Mouse (Mus musculus) hindbrain, embryonic 15.5 days (tissue): ENCODE data around the gene Msrb3. TPM values are rescaled to one million over a fixed set of nuclear protein-coding genes. Genes with fewer than 3 reads are reported as not detected.

Source experiments
- ATAC-seq: fragments of 200-750 bp; cut with Nextera tagmentation; 2 replicates; pipeline ENCODE4 v1.8.0; 2017; ENCODE audit warnings: low read depth, moderate number of reproducible peaks, moderate TSS enrichment; ENCODE audit not compliant: low FRiP score
- H3K27ac ChIP-seq: fragments of 300-500 bp; sonication (generic); replicated peaks from 2 replicates; pipeline ENCODE4 v1.5.1; 2015; ENCODE audit warnings: mild to moderate bottlenecking, inconsistent platforms
- H3K27me3 ChIP-seq: fragments of 300-500 bp; sonication (generic); 2 replicates; pipeline ENCODE4 v1.6.1; 2015; ENCODE audit warnings: control low read depth, inconsistent platforms
- H3K36me3 ChIP-seq: fragments of 300-500 bp; sonication (generic); 2 replicates; pipeline ENCODE4 v1.6.1; 2015; ENCODE audit warnings: control low read depth, inconsistent platforms
- H3K4me1 ChIP-seq: fragments of 300-500 bp; sonication (generic); replicated peaks from 2 replicates; pipeline ENCODE4 v1.6.1; 2015; ENCODE audit warnings: control low read depth, inconsistent platforms
- H3K4me2 ChIP-seq: fragments of 300-500 bp; sonication (generic); 2 replicates; pipeline ENCODE4 v1.6.1; 2015; ENCODE audit warnings: moderate library complexity, mild to moderate bottlenecking, inconsistent platforms
- H3K4me3 ChIP-seq: fragments of 300-500 bp; sonication (generic); 2 replicates; pipeline ENCODE4 v1.5.1; 2015; ENCODE audit warnings: mild to moderate bottlenecking, inconsistent platforms
- H3K9ac ChIP-seq: fragments of 300-500 bp; sonication (generic); 2 replicates; pipeline ENCODE4 v1.6.1; 2015; ENCODE audit warnings: inconsistent platforms
- H3K9me3 ChIP-seq: fragments of 300-500 bp; sonication (generic); 2 replicates; pipeline ENCODE4 v1.6.1; 2016; ENCODE audit warnings: control low read depth, inconsistent platforms
- WGBS: fragments of 180-500 bp; shearing (Covaris S2); methylation state at CpG from one replicate; pipeline ENCODE4 v1.1.7; 2015; 5-methylcytosine and 5-hydroxymethylcytosine counted together
- polyA plus RNA-seq: library from polyadenylated mRNA; unstranded; fragments of >200 nt; fragmentation: Nextera tagmentation; extraction: Ambion mirVana; gene quantifications from 2 replicates; pipeline ENCODE4 v1.2.1, GENCODE M21; 2015

Msrb3 gene
- polyA plus RNA-seq, 1 experiment from 2014 or later: 1.5 TPM

DNA sequence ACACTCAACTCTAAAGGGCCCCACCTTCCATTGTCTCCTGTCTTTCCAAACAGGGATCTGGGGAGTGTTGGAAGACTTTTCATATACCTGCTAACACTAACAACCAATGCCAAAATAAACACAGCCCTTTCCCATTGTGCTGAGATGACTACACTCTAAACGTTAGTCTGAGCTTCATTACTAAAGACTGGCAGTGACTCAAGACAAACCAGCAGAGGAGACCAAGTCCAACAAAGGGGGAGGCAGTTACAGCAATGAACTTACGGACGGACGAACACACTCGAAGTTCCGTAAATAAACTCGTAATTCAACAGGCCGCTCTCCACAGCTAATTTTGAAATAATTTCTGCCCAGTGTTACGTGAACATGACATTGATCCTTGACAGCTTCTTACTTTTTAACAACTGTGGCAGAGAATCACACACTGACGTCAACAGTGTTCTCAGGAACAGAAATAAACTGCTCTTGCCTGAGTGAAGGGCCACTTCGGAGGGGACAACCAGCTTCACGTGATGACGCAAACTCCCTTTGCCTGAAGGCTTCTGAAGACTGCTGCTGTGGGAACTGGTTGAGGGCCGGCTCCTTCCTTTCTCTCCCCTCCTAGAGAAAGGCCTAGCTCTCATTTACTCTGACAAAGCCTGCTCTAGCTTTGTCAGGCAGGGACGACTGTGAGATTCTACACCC is 16.2 kb upstream of the Msrb3 start:
- H3K4me2 ChIP-seq: no peak overlapping the region
- H3K4me1 ChIP-seq: no peaks in the 10 kb centered on the region
- H3K27me3 ChIP-seq: no peaks in the 10 kb centered on the region
- no peak overlapping the region for H3K9ac ChIP-seq
- H3K27ac ChIP-seq: no peak overlapping the region
- no peaks in the 10 kb centered on the region for H3K9me3 ChIP-seq
- no peak for ATAC-seq
- 69% methylated on average over 15 of the region's 15 CpGs for WGBS
- H3K4me3 ChIP-seq: no peak overlapping the region
- H3K36me3 ChIP-seq: no peaks in the 10 kb centered on the region

DNA sequence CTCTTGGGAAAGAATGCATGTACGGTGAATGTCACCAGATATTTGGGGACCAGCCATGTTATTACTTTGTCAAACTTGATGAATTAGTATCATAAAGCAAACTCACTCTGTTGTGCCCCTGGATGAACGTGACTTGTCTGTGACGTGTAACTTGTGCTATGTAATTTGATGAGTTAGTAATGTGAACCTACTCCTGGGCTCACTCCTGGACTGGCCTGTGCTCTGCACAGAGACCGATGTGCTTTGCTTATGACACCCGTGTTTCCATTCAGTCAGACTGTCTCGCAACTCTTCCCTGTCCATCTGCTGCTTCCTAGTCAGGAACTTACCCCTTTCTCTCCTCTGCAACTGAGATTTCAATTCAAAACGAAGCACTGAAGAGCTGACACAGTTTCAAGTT is 15.4 kb upstream of the Msrb3 start:
- no peak overlapping the region for H3K27ac ChIP-seq
- no peaks in the 10 kb centered on the region for H3K4me1 ChIP-seq
- 80% methylated on average over 7 of the region's 7 CpGs for WGBS
- H3K9ac ChIP-seq: no peak overlapping the region
- no peak overlapping the region for H3K4me3 ChIP-seq
- H3K9me3 ChIP-seq: no peaks in the 10 kb centered on the region
- no peaks in the 10 kb centered on the region for H3K36me3 ChIP-seq
- H3K27me3 ChIP-seq: no peaks in the 10 kb centered on the region
- H3K4me2 ChIP-seq: no peak overlapping the region
- ATAC-seq: no peak

GRCm38 (mm10) chr10:120913796-120914195 is 14.9 kb upstream of the Msrb3 start:
- no peaks in the 10 kb centered on the region for H3K4me1 ChIP-seq
- no peak for ATAC-seq
- WGBS: 77% methylated on average over 7 of the region's 7 CpGs
- H3K27ac ChIP-seq: no peak overlapping the region
- H3K27me3 ChIP-seq: no peaks in the 10 kb centered on the region
- H3K4me3 ChIP-seq: no peak overlapping the region
- H3K9me3 ChIP-seq: no peaks in the 10 kb centered on the region
- no peaks in the 10 kb centered on the region for H3K36me3 ChIP-seq
- no peak overlapping the region for H3K4me2 ChIP-seq
- H3K9ac ChIP-seq: no peak overlapping the region

GRCm38 (mm10) chr10:120911971-120912370 is 13.1 kb upstream of the Msrb3 start:
- Histone ChIP-seq H3K27ac (no peak overlapping the region), H3K4me1 (no peaks in the 10 kb centered on the region), H3K36me3 (no peaks in the 10 kb centered on the region), H3K9me3 (no peaks in the 10 kb centered on the region), H3K4me2 (no peak overlapping the region), H3K9ac (no peak overlapping the region), H3K27me3 (no peaks in the 10 kb centered on the region), H3K4me3 (no peak overlapping the region)
- 86% methylated on average over 4 of the region's 4 CpGs for WGBS
- ATAC-seq: no peak

GRCm38 (mm10) chr10:120908776-120909574 is 10.1 kb upstream of the Msrb3 start:
- H3K27ac ChIP-seq: no peak overlapping the region
- no peaks in the 10 kb centered on the region for H3K4me1 ChIP-seq
- no peaks in the 10 kb centered on the region for H3K27me3 ChIP-seq
- H3K9ac ChIP-seq: no peak overlapping the region
- no peak overlapping the region for H3K4me2 ChIP-seq
- no peak for ATAC-seq
- no peak overlapping the region for H3K4me3 ChIP-seq
- H3K36me3 ChIP-seq: no peaks in the 10 kb centered on the region
- WGBS: 91% methylated on average over 11 of the region's 11 CpGs
- H3K9me3 ChIP-seq: no peaks in the 10 kb centered on the region

GRCm38 (mm10) chr10:120904676-120905075 is 5.8 kb upstream of the Msrb3 start:
- no peak overlapping the region for H3K4me2 ChIP-seq
- H3K9ac ChIP-seq: no peak overlapping the region
- H3K9me3 ChIP-seq: no peaks in the 10 kb centered on the region
- H3K27ac ChIP-seq: no peak overlapping the region
- ATAC-seq: no peak
- 92% methylated on average over 10 of the region's 10 CpGs for WGBS
- H3K4me1 ChIP-seq: no peaks in the 10 kb centered on the region
- H3K27me3 ChIP-seq: no peaks in the 10 kb centered on the region
- no peaks in the 10 kb centered on the region for H3K36me3 ChIP-seq
- no peak overlapping the region for H3K4me3 ChIP-seq

DNA sequence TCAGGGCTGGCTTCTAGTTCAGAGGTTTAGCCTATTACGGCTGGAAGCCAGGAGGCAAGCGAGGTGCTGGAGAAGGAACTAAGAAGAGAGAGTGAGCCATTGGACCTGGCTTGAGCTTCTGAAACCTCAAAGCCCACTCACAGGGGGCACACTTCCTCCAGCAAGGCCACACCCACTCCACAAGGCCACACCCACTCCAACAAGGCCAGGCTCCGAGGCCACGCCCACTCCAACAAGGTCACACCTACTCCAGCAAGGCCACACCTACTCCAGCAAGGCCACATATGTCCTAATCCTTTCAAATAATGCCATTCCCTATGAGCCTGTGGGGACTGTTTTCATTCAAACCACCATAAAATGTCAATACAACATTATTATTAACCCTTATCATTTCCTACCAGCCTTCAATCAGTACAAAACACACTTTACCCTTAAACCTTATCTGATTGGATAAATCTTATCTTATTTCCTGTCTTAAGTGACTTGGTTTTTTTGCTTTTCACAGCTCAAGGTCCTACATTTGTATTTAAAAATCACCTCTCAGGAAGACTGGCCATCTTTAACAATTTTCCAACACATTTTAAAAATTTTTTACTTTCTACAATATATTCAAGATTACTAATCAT is 5.1 kb upstream of the Msrb3 start:
- peaks cover under 1% of the 10 kb centered on the region; the same call in 1 of the 2 replicates for H3K27me3 ChIP-seq
- H3K4me2 ChIP-seq: no peak overlapping the region
- no peak overlapping the region for H3K4me3 ChIP-seq
- H3K27ac ChIP-seq: no peak overlapping the region
- H3K4me1 ChIP-seq: peaks cover 5% of the 10 kb centered on the region
- no peaks in the 10 kb centered on the region for H3K9me3 ChIP-seq
- 83% methylated on average over 4 of the region's 4 CpGs for WGBS
- H3K36me3 ChIP-seq: no peaks in the 10 kb centered on the region
- no peak for ATAC-seq
- no peak overlapping the region for H3K9ac ChIP-seq

- peaks cover 11% of the 10 kb centered on the region for H3K4me1 ChIP-seq
- peaks cover 6% of the 10 kb centered on the region; the same call in 1 of the 2 replicates for H3K27me3 ChIP-seq
- H3K9ac ChIP-seq: no peak overlapping the region
- WGBS: 47% methylated on average over 9 of the region's 9 CpGs
- no peak overlapping the region for H3K4me2 ChIP-seq
- ATAC-seq: no peak
- no peak overlapping the region for H3K27ac ChIP-seq
- H3K9me3 ChIP-seq: no peaks in the 10 kb centered on the region
- H3K4me3 ChIP-seq: no peak overlapping the region
- no peaks in the 10 kb centered on the region for H3K36me3 ChIP-seq
These were observed 2.8 kb upstream of the Msrb3 start for GRCm38 (mm10) chr10:120901746-120902145.

- H3K4me2 ChIP-seq: no peak overlapping the region
- H3K9me3 ChIP-seq: no peaks in the 10 kb centered on the region
- H3K36me3 ChIP-seq: no peaks in the 10 kb centered on the region
- no peak overlapping the region for H3K27ac ChIP-seq
- H3K9ac ChIP-seq: no peak overlapping the region
- no peak overlapping the region for H3K4me3 ChIP-seq
- no peak for ATAC-seq
- whole genome bisulfite sequencing: 55% methylated on average over 13 of the region's 13 CpGs
- peaks cover 11% of the 10 kb centered on the region for H3K4me1 ChIP-seq
- peaks cover 8% of the 10 kb centered on the region for H3K27me3 ChIP-seq
These were observed 1.2 kb upstream of the Msrb3 start for GRCm38 (mm10) chr10:120900096-120900495.

GRCm38 (mm10) chr10:120898357-120898756 is 544 bp downstream of the Msrb3 start:
- Histone ChIP-seq H3K27me3 (peaks cover 9% of the 10 kb centered on the region), H3K9me3 (no peaks in the 10 kb centered on the region), H3K4me2 (peak overlapping the region; percentile 99), H3K4me3 (peak overlapping the region; percentile 68), H3K4me1 (peaks cover 11% of the 10 kb centered on the region), H3K36me3 (no peaks in the 10 kb centered on the region), H3K27ac (no peak overlapping the region), H3K9ac (peak overlapping the region; percentile 59)
- WGBS: 1% methylated on average over 48 of the region's 49 CpGs
- peak; percentile 73 for ATAC-seq

GRCm38 (mm10) chr10:120895899-120896289 is 3.0 kb downstream of the Msrb3 start:
- H3K27me3 ChIP-seq: peaks cover 9% of the 10 kb centered on the region
- ATAC-seq: no peak
- no peak overlapping the region for H3K4me2 ChIP-seq
- no peak overlapping the region for H3K27ac ChIP-seq
- no peaks in the 10 kb centered on the region for H3K9me3 ChIP-seq
- H3K4me1 ChIP-seq: peaks cover 11% of the 10 kb centered on the region
- no peaks in the 10 kb centered on the region for H3K36me3 ChIP-seq
- 32% methylated on average over 15 of the region's 15 CpGs for WGBS
- no peak overlapping the region for H3K9ac ChIP-seq
- no peak overlapping the region for H3K4me3 ChIP-seq
